Mouse (Mus musculus) midbrain, embryonic 13.5 days (tissue): ENCODE data around the gene Srsf1. TPM values are rescaled to one million over a fixed set of nuclear protein-coding genes. Genes with fewer than 3 reads are reported as not detected.

Experiments used
- ATAC-seq: fragments of 200-750 bp; cut with Nextera tagmentation; 2 replicates; pipeline ENCODE4 v1.8.0; 2017; ENCODE audit warnings: mild to moderate bottlenecking, moderate TSS enrichment, moderate library complexity
- H3K27ac ChIP-seq: fragments of 300-500 bp; sonication (generic); 2 replicates; pipeline ENCODE4 v1.5.1; 2015; ENCODE audit warnings: inconsistent platforms, mild to moderate bottlenecking, moderate library complexity
- H3K27me3 ChIP-seq: fragments of 300-500 bp; sonication (generic); 2 replicates; pipeline ENCODE4 v1.6.1; 2015; ENCODE audit warnings: mild to moderate bottlenecking, inconsistent platforms
- H3K36me3 ChIP-seq: fragments of 300-500 bp; sonication (generic); 2 replicates; pipeline ENCODE4 v1.6.1; 2015; ENCODE audit warnings: mild to moderate bottlenecking, inconsistent platforms
- H3K4me1 ChIP-seq: fragments of 300-500 bp; sonication (generic); replicated peaks from 2 replicates; pipeline ENCODE4 v1.6.1; 2015; ENCODE audit warnings: inconsistent platforms
- H3K4me2 ChIP-seq: fragments of 300-500 bp; sonication (generic); replicated peaks from 2 replicates; pipeline ENCODE4 v1.6.1; 2015; ENCODE audit warnings: moderate library complexity, mild to moderate bottlenecking, inconsistent platforms
- H3K4me3 ChIP-seq: fragments of 300-500 bp; sonication (generic); replicated peaks from 2 replicates; pipeline ENCODE4 v1.5.1; 2015; ENCODE audit warnings: mild to moderate bottlenecking, inconsistent platforms
- H3K9ac ChIP-seq: fragments of 300-500 bp; sonication (generic); replicated peaks from 2 replicates; pipeline ENCODE4 v1.6.1; 2015; ENCODE audit warnings: mild to moderate bottlenecking, inconsistent platforms
- H3K9me3 ChIP-seq: fragments of 300-500 bp; sonication (generic); 2 replicates; pipeline ENCODE4 v1.6.1; 2016; ENCODE audit warnings: mild to moderate bottlenecking, inconsistent platforms
- WGBS: fragments of 180-500 bp; shearing (Covaris S2); methylation state at CpG from one replicate; pipeline ENCODE4 v1.1.7; 2015; 5-methylcytosine and 5-hydroxymethylcytosine counted together
- polyA plus RNA-seq: library from polyadenylated mRNA; unstranded; fragments of >200 nt; fragmentation: Nextera tagmentation; extraction: Ambion mirVana; gene quantifications from 2 replicates; pipeline ENCODE4 v1.2.1, GENCODE M21; 2015

Gene Srsf1
- polyA plus RNA-seq, 1 experiment from 2014 or later: 341 TPM

GRCm38 (mm10) chr11:88061892-88062625 is 14.9 kb downstream of the Srsf1 start:
- Histone ChIP-seq H3K4me2 (no peak overlapping the region), H3K27ac (no peak overlapping the region), H3K9ac (no peak overlapping the region), H3K9me3 (no peaks in the 10 kb centered on the region), H3K36me3 (no peaks in the 10 kb centered on the region), H3K4me1 (peaks cover 5% of the 10 kb centered on the region; the same call in 1 of the 2 replicates), H3K4me3 (no peak overlapping the region), H3K27me3 (no peaks in the 10 kb centered on the region)
- ATAC-seq: no peak
- WGBS: 80% methylated on average over 2 of the region's 2 CpGs

DNA sequence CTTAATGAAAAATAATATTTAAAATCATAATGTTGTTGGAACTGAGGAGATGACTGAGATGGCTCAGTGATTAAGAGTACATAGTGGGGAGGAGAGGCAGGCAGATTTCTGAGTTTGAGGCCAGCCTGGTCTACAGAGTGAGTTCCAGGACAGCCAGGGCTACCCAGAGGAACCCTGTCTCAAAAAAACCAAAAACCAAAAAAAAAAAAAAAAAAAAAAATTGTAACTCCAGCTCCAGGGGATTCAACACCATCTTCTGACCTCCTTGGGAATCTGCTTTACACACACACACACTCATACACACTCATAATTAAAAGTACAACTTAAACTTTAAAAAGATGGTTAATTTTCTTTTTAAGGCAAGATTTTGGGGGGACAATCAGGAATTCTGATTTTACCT is 18.6 kb downstream of the Srsf1 start:
- no peak for ATAC-seq
- Histone ChIP-seq H3K36me3 (no peaks in the 10 kb centered on the region), H3K4me1 (peaks cover 25% of the 10 kb centered on the region)

GRCm38 (mm10) chr11:88067191-88067585 is 20.0 kb downstream of the Srsf1 start:
- Histone ChIP-seq H3K4me1 (peaks cover 40% of the 10 kb centered on the region), H3K27me3 (no peaks in the 10 kb centered on the region), H3K36me3 (no peaks in the 10 kb centered on the region), H3K9ac (peak overlapping the region; percentile 98), H3K9me3 (no peaks in the 10 kb centered on the region), H3K4me3 (peak overlapping the region; percentile 99), H3K4me2 (peak overlapping the region; percentile 80), H3K27ac (peak overlapping the region; percentile 99)
- 3% methylated on average over 8 of the region's 8 CpGs for WGBS
- ATAC-seq: no peak

More for the DNA sequence above, 18.6 kb downstream of the Srsf1 start:
- Histone ChIP-seq H3K27me3 (no peaks in the 10 kb centered on the region), H3K4me3 (no peak overlapping the region), H3K9ac (no peak overlapping the region), H3K4me2 (no peak overlapping the region), H3K9me3 (no peaks in the 10 kb centered on the region), H3K27ac (no peak overlapping the region)

DNA sequence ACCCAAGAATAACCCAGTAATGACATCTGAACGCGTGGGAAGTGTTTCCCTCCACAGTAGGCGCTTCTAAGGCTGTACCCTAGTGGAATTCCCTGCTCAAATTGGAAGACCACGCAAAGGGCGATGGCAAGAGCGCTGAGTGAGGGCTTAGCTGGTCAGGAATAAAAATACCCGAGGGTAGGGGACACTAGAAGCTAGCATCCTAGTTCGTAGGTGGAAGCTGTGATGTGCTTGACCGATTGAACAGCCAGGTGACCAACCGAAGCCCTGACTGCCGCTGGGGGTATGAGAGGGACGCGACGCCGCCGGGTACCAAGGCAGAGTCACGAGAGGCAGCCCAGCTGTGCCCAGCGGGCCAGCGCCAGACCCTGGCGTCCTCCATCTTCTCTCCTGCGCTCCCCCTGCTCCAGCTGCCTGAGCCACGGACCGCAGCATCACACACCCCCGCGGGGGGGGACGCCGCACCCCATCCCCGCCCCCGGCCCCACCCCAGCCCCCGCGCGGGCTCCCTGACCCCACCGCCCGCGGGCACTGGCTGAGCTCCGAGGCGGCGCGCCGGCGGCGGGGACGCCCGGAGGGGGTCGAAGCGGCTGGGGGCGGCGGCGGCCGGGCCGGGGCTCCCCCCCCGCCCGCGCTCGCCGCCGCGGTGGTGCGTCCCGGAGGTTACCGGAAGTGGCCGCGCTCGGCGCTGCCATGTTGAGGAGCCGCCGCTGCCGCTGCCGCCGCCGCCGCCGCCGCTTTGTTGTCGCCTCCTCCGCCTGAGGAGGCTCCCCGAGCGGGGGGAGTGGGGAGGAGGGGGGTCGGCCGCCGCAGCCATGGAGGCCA is 20.6 kb downstream of the Srsf1 start, which contains the start of gene Vezf1:
Gene Vezf1 (plus strand): TSS at position 694 of the 825 bp plus-strand sequence.
- Histone ChIP-seq H3K4me1 (peaks cover 46% of the 10 kb centered on the region), H3K4me2 (peak within 1 kb of the TSS; percentile 80), H3K27ac (peak within 1 kb of the TSS; percentile 99), H3K9me3 (no peaks in the 10 kb centered on the region), H3K27me3 (no peaks in the 10 kb centered on the region), H3K36me3 (0 out of 2 replicates have a peak, but pooled peaks cover under 1% of the 10 kb centered on the region), H3K9ac (peak within 1 kb of the TSS; percentile 98), H3K4me3 (peak within 1 kb of the TSS; percentile 99)
- peak; percentile 95 for ATAC-seq
- 1% methylated on average over 59 of the region's 81 CpGs for WGBS

DNA sequence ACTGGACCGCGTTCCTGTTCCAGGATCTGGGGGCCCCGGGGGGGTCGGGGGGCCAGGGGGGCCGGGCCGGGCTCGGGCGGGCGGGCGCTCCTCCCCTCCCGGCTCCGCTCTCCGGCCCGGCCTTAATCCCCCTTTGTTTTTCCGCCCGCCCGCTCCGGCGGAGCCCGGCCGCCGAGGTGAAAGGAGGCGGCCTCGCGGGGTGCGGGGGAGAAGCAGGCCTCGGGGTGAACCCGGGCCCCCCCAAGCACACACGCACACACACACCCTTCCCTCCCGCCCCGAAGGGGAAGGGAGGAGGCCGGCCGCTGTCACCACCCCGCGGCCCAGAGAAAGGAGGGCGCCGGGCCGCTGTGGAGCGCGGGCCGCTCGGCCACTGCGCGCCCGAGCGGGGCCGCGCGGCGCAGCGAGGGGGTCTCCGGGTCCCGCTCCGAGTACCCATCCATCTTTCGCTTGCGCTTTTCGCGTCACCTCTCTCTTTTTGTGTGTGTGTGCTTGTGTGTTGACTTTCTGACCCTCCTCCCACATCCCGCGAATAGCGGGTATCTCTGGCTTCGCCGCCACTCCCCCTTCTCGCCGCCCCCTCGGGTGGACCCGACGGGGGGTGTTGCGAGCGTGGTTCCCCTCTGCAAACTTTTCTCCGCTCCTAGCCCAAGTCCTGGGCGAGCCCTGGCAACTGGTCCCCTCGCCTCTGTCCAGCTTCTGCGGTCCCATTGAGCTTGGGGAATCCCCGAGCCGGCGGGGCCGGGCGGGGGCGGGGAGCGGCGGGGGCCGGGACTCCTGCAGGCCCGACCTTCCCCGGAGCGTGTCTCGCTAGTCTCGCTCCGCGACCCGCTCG is 21.5 kb downstream of the Srsf1 start:
- Histone ChIP-seq H3K27ac (peak overlapping the region; percentile 99), H3K36me3 (peaks cover 9% of the 10 kb centered on the region), H3K9ac (peak overlapping the region; percentile 98), H3K4me3 (peak overlapping the region; percentile 99), H3K4me1 (peaks cover 54% of the 10 kb centered on the region), H3K9me3 (no peaks in the 10 kb centered on the region), H3K4me2 (peak overlapping the region; percentile 80), H3K27me3 (no peaks in the 10 kb centered on the region)
- under 1% methylated on average over 85 of the region's 92 CpGs for WGBS
- peak; percentile 73 for ATAC-seq

DNA sequence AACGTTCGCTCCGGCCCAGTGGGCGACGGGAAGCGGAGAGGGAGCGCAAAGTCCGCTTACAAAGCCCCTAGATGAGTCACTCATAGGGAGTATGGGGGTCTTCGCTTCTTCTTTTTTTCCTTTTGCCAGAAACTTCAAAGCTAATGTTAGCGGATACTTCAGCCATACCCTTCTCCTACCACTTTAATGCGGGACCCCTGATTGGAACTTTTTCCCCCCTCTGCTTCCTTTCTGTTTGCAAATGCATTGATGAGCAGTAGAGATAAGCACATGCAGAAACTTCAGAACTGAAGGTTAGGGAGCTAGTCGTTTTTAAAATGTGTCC is 22.0 kb downstream of the Srsf1 start:
- no peaks in the 10 kb centered on the region for H3K27me3 ChIP-seq
- H3K9ac ChIP-seq: peak overlapping the region; percentile 98
- H3K27ac ChIP-seq: peak overlapping the region; percentile 99
- ATAC-seq: no peak
- H3K4me1 ChIP-seq: peaks cover 60% of the 10 kb centered on the region
- peak overlapping the region; percentile 99 for H3K4me3 ChIP-seq
- H3K9me3 ChIP-seq: no peaks in the 10 kb centered on the region
- WGBS: 0% methylated on average over 12 of the region's 12 CpGs
- peak overlapping the region; percentile 80 for H3K4me2 ChIP-seq
- H3K36me3 ChIP-seq: peaks cover 11% of the 10 kb centered on the region

DNA sequence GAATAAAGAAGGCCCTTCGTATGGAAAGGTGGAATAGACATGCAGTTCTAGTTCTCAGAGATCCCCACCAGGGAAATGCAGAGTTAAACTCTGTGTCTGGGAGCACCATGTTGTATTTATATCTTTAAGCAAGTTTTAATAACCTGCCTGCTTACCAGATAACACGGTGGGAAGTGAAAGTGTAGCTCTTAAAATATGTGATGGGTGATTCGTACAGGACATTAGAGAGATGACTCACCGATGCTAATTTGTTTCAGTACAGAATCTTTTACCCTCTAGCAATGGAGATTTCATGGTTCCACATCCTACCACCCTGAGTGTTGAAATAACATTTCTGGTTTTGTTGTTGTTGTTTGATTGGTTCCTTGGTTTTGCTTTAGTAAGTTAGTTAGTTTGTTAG is 23.2 kb downstream of the Srsf1 start:
- Histone ChIP-seq H3K9ac (peak overlapping the region; percentile 98), H3K36me3 (peaks cover 19% of the 10 kb centered on the region), H3K4me3 (peak overlapping the region; percentile 99), H3K4me1 (peaks cover 70% of the 10 kb centered on the region), H3K27me3 (no peaks in the 10 kb centered on the region), H3K4me2 (peak overlapping the region; percentile 80), H3K27ac (no peak overlapping the region), H3K9me3 (no peaks in the 10 kb centered on the region)
- ATAC-seq: no peak
- 18% methylated on average over 4 of the region's 4 CpGs for WGBS

- Histone ChIP-seq H3K27me3 (no peaks in the 10 kb centered on the region), H3K4me2 (peak overlapping the region; percentile 80), H3K27ac (no peak overlapping the region), H3K4me1 (peaks cover 75% of the 10 kb centered on the region), H3K9me3 (no peaks in the 10 kb centered on the region), H3K9ac (peak overlapping the region; percentile 19; the same call in 1 of the 2 replicates), H3K4me3 (peak overlapping the region; percentile 99), H3K36me3 (peaks cover 26% of the 10 kb centered on the region)
- ATAC-seq: no peak
- 32% methylated on average over 5 of the region's 5 CpGs for WGBS
Observed at GRCm38 (mm10) chr11:88071113-88071512, 23.9 kb downstream of the Srsf1 start.

DNA sequence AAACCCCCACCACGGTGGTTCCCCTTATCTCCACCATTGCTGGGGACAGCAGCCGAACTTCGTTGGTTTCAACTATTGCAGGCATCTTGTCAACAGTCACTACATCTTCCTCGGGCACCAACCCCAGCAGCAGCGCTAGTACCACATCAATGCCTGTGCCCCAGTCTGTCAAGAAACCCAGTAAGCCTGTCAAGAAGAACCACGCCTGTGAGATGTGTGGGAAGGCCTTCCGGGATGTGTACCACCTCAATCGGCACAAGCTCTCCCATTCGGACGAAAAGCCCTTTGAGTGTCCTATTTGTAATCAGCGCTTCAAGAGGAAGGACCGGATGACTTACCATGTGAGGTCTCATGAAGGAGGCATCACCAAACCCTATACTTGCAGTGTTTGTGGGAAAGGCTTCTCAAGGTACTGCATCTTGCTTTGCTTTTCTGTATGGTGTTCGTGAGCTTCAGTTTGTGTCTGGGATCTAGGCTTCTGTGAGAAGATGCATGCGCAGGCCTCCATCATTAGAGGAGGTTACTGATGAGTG is 26.2 kb downstream of the Srsf1 start:
- Histone ChIP-seq H3K4me1 (peaks cover 65% of the 10 kb centered on the region), H3K36me3 (peaks cover 46% of the 10 kb centered on the region), H3K4me3 (0 out of 2 replicates have a peak overlapping the region, but pooled peaks have one; percentile 2), H3K9me3 (no peaks in the 10 kb centered on the region), H3K27ac (no peak overlapping the region), H3K4me2 (peak overlapping the region; percentile 22; the same call in 1 of the 2 replicates), H3K27me3 (no peaks in the 10 kb centered on the region), H3K9ac (no peak overlapping the region; the same call in 1 of the 2 replicates)
- no peak for ATAC-seq
- 85% methylated on average over 14 of the region's 14 CpGs for WGBS

GRCm38 (mm10) chr11:88075701-88076100 is 28.5 kb downstream of the Srsf1 start:
- ATAC-seq: no peak
- WGBS: 26% methylated on average over 1 of the region's 1 CpGs
- H3K4me1 ChIP-seq: peaks cover 50% of the 10 kb centered on the region
- H3K4me2 ChIP-seq: no peak overlapping the region
- H3K27me3 ChIP-seq: no peaks in the 10 kb centered on the region
- H3K9ac ChIP-seq: no peak overlapping the region
- no peak overlapping the region for H3K27ac ChIP-seq
- H3K4me3 ChIP-seq: no peak overlapping the region
- peaks cover 69% of the 10 kb centered on the region for H3K36me3 ChIP-seq
- H3K9me3 ChIP-seq: no peaks in the 10 kb centered on the region

GRCm38 (mm10) chr11:88076394-88076793 is 29.2 kb downstream of the Srsf1 start:
- H3K9me3 ChIP-seq: no peaks in the 10 kb centered on the region
- no peak overlapping the region for H3K9ac ChIP-seq
- H3K27me3 ChIP-seq: no peaks in the 10 kb centered on the region
- H3K4me3 ChIP-seq: no peak overlapping the region
- 88% methylated on average over 1 of the region's 1 CpGs for WGBS
- peaks cover 76% of the 10 kb centered on the region for H3K36me3 ChIP-seq
- H3K4me2 ChIP-seq: no peak overlapping the region
- ATAC-seq: no peak
- no peak overlapping the region for H3K27ac ChIP-seq
- peaks cover 43% of the 10 kb centered on the region for H3K4me1 ChIP-seq
